Mouse (Mus musculus): ENCODE results near the gene Adi1. TPM values are rescaled to one million over a fixed set of nuclear protein-coding genes. Genes with fewer than 3 reads are reported as not detected.

Gene Adi1
- polyA plus RNA-seq, 1 experiment: 9.3 TPM

DNA sequence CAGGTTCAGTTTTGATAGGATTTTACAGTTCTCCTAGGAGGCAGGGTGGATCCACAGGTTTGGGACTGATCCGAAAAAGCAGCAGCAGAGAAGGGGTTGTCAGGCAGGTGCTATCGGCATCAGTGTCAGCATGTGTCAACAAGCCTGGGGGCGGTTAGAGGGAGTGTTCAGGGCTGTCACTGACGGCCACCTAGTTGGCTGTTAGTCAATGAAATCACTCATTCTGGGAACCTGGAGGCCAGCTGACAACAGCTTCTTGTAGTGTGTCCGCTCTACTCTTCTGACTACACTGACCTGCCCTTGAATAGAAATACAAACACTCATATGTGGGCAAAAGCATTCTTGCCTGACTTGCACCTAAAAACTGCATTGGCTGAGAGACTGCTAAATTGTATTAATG lies 24.1 kb downstream of the Adi1 start:
- WGBS: 84% methylated on average over 5 of the region's 5 CpGs
- H3K4me1 ChIP-seq (ENCODE audit: control insufficient read depth, insufficient read depth, low read length): no peaks in the 10 kb centered on the region
- TF ChIP-seq POLR2A (IDR thresholded peaks at IDR 0.05; ENCODE audit: borderline replicate concordance, control insufficient read depth, low read depth, low read length) (no peak), CTCF (IDR thresholded peaks at IDR 0.05; ENCODE audit: control insufficient read depth, insufficient read depth, low read length) (no peak)
- H3K27ac ChIP-seq (ENCODE audit: control insufficient read depth, insufficient read depth, low read depth, low read length, poor library complexity): no peak overlapping the region
- no peak overlapping the region for H3K4me3 ChIP-seq (replicated peaks; ENCODE audit: control insufficient read depth, low read depth, low read length)

DNA sequence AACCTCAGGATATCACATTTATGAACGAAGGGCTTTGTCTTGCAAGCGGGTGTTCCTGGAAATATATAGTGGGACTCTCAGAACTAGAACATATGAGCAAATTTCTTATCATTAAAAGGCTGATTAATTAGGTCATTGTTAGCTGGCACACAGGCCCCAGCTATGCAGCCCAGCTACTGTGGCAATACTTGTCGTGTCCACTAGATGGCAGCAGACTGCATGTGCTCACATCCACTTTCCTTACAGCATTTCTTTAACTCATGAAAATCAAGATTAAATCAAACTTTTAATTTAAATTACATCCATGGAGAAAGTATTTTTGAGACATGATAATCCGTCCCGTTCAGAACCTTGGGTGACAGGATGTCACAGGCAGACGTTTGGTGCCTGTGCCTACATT lies 24.6 kb downstream of the Adi1 start:
- Histone ChIP-seq H3K4me1 (ENCODE audit: control insufficient read depth, insufficient read depth, low read length) (no peaks in the 10 kb centered on the region), H3K4me3 (replicated peaks; ENCODE audit: control insufficient read depth, low read depth, low read length) (no peak overlapping the region), H3K27ac (ENCODE audit: control insufficient read depth, insufficient read depth, low read depth, low read length, poor library complexity) (no peak overlapping the region)
- WGBS: 39% methylated on average over 6 of the region's 6 CpGs
- TF ChIP-seq POLR2A (IDR thresholded peaks at IDR 0.05; ENCODE audit: borderline replicate concordance, control insufficient read depth, low read depth, low read length) (no peak), CTCF (IDR thresholded peaks at IDR 0.05; ENCODE audit: control insufficient read depth, insufficient read depth, low read length) (peak; percentile 88)

DNA sequence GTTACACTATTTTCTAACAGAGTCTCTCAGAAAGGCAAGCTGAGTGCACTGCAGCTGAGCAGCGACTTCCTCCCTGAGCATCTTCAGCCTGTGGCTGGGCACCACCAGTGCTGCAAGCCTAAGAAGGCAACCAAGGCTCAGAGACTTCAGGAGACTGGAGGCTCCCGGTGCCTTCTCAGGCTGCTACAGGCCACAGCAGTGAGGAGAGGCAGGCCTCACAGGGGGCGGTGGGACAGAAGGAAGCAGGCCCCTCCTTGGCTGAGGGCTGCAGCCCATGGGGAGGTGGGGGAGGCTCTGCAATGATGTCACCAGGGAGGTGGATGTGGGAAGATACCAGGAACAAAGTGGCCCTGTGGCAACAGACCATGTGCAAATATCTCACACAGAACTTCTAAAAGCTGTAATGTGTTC lies 25.1 kb downstream of the Adi1 start:
- Histone ChIP-seq H3K27ac (ENCODE audit: control insufficient read depth, insufficient read depth, low read depth, low read length, poor library complexity) (no peak overlapping the region), H3K4me3 (replicated peaks; ENCODE audit: control insufficient read depth, low read depth, low read length) (no peak overlapping the region), H3K4me1 (ENCODE audit: control insufficient read depth, insufficient read depth, low read length) (no peaks in the 10 kb centered on the region)
- peak; percentile 10; the same call in 1 of the 2 replicates for TF ChIP-seq CTCF (IDR thresholded peaks at IDR 0.05; ENCODE audit: control insufficient read depth, insufficient read depth, low read length)
- no peak for TF ChIP-seq POLR2A (IDR thresholded peaks at IDR 0.05; ENCODE audit: borderline replicate concordance, control insufficient read depth, low read depth, low read length)
- WGBS: 62% methylated on average over 3 of the region's 3 CpGs

DNA sequence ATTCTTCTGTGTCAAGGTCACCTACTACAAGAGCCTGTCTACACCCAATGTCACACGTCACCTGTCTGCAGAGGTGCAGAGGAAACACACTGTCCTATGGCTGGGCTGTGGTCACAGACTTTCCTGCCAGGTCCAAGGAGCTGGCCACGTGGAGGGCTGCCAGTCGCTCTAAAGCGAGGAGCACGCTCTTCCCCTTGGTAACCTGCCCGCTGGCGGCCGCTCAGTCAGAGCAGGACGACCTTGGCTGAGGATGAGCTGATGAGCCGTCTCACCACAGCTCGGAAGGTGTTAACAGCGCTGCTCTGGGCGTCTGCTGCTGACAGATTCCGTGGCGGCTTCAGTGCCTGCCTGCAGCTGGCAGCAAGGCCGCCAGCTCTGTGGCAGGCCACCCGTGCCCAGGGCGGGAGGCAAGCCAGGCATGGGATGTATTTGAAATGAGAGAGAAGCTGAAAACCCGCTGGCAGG lies 25.6 kb downstream of the Adi1 start:
- Histone ChIP-seq H3K27ac (ENCODE audit: control insufficient read depth, insufficient read depth, low read depth, low read length, poor library complexity) (no peak overlapping the region), H3K4me3 (replicated peaks; ENCODE audit: control insufficient read depth, low read depth, low read length) (no peak overlapping the region), H3K4me1 (ENCODE audit: control insufficient read depth, insufficient read depth, low read length) (no peaks in the 10 kb centered on the region)
- 82% methylated on average over 19 of the region's 19 CpGs for WGBS
- TF ChIP-seq CTCF (IDR thresholded peaks at IDR 0.05; ENCODE audit: control insufficient read depth, insufficient read depth, low read length) (no peak), POLR2A (IDR thresholded peaks at IDR 0.05; ENCODE audit: borderline replicate concordance, control insufficient read depth, low read depth, low read length) (no peak)

DNA sequence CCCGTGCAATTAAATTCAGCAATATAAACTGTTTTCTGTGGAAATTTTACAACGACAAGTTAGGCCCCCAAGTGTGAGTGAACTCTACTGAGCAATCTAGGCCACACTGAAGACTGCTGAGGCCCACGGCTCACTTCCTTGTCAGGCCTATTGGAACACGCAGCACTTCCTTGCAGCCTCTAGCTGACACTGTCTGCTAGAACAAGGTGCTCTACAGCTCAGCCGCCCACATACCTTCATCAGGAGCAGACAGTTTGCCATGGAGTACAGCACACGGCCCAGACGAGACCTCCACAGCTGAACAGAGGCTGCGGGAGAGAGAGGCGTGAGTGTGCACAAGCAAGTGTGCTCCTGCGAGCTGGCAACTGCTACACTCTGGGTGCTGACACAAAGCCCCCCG lies 26.3 kb downstream of the Adi1 start:
- H3K4me1 ChIP-seq (ENCODE audit: control insufficient read depth, insufficient read depth, low read length): no peaks in the 10 kb centered on the region
- TF ChIP-seq CTCF (IDR thresholded peaks at IDR 0.05; ENCODE audit: control insufficient read depth, insufficient read depth, low read length): no peak
- no peak for TF ChIP-seq POLR2A (IDR thresholded peaks at IDR 0.05; ENCODE audit: borderline replicate concordance, control insufficient read depth, low read depth, low read length)
- no peak overlapping the region for H3K27ac ChIP-seq (ENCODE audit: control insufficient read depth, insufficient read depth, low read depth, low read length, poor library complexity)
- WGBS: 88% methylated on average over 11 of the region's 11 CpGs
- no peak overlapping the region for H3K4me3 ChIP-seq (replicated peaks; ENCODE audit: control insufficient read depth, low read depth, low read length)

DNA sequence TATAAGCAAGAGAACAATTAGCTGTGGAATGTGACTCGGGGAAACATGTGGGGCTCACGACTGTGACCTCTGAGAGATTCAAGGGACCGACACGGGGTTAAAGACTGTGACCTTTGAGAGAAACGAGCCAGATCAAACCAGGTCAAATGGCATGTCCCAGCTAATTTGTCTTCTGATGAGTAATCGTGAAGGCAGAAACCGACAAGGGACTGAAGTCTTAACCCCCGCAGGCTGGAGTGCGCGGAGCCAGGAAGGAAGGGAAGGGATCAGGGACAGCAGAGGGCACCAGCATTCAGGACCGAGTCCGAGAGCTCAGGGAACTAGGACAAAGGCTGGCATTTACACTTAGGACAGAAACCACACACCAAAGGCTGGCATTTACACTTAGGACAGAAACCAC lies 29.4 kb downstream of the Adi1 start:
- WGBS: 83% methylated on average over 12 of the region's 12 CpGs
- Histone ChIP-seq H3K27ac (ENCODE audit: control insufficient read depth, insufficient read depth, low read depth, low read length, poor library complexity) (no peak overlapping the region), H3K4me1 (ENCODE audit: control insufficient read depth, insufficient read depth, low read length) (no peaks in the 10 kb centered on the region), H3K4me3 (replicated peaks; ENCODE audit: control insufficient read depth, low read depth, low read length) (no peak overlapping the region)
- TF ChIP-seq CTCF (IDR thresholded peaks at IDR 0.05; ENCODE audit: control insufficient read depth, insufficient read depth, low read length) (no peak), POLR2A (IDR thresholded peaks at IDR 0.05; ENCODE audit: borderline replicate concordance, control insufficient read depth, low read depth, low read length) (no peak)

DNA sequence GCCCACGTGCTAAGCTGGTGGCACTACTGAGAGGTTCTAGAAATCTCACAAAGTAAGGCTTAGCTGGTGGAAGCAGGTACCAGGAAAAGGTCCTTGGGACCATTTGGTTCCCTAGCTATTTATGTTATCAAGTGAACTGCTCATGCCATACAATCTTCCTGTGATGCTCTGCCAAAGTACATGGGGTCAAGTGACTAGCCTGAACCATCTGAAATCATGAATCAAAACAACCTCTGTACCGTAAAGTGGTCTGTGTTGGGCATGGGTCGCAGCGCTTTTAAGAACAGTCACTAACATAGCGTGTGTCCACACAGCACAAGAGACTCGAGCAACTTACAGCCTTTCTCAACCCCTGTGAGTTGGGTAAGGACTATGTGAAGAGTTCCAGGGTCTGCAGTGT lies 30.2 kb downstream of the Adi1 start:
- Histone ChIP-seq H3K27ac (ENCODE audit: control insufficient read depth, insufficient read depth, low read depth, low read length, poor library complexity) (no peak overlapping the region), H3K4me1 (ENCODE audit: control insufficient read depth, insufficient read depth, low read length) (no peaks in the 10 kb centered on the region), H3K4me3 (replicated peaks; ENCODE audit: control insufficient read depth, low read depth, low read length) (no peak overlapping the region)
- 87% methylated on average over 6 of the region's 6 CpGs for WGBS
- TF ChIP-seq CTCF (IDR thresholded peaks at IDR 0.05; ENCODE audit: control insufficient read depth, insufficient read depth, low read length) (no peak), POLR2A (IDR thresholded peaks at IDR 0.05; ENCODE audit: borderline replicate concordance, control insufficient read depth, low read depth, low read length) (no peak)

DNA sequence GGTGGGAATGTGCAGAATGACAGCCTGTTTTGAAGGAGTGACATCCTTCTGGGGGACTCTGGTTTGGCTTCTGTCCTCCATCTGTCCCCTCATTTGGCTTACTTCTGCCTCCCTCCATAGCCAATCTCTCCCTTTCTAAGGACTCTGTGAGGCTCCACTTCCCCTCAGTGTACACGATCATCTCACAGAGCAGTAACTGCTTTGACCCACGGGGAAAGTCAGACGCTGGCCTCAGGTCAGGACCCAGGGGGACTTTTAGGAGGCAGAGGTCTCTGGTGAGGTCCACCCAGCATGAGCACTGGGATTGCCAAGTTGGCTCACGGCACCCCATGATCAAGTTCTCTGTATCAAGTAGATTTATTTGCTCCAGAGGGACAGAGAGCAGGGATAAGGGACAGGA lies 33.1 kb downstream of the Adi1 start:
- 85% methylated on average over 4 of the region's 4 CpGs for WGBS

DNA sequence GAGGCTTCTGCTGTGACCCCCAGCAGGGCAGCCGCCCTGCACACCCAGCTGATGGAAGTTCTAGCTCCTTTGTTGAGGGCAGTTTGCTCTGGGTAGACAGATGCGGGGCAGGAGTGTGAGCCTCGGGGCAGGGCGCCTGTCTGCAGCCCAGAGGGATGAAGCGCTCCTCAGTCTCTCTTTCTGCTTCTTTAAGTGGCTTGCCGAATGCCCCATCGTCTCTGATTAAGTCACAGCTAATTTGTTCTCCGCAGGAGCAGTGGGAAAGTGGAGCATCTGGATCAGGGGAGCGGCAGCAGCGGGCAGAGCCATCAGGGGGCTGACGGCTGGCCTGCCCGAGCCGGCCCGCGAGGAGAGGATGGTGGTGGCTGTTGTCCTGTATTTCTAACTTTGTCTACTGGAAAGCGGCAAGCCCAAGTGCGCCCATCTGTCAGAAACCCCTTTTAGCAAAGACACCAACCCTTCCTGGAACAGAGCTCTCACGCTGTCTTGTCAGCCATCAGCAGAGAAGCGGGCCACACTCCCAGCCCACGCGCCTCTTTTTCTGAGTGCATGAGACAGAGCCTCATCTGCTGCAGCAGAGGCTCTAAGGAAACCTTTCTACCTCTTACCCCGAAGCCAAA lies 35.6 kb downstream of the Adi1 start:
- TF ChIP-seq CTCF (IDR thresholded peaks at IDR 0.05; ENCODE audit: control insufficient read depth, insufficient read depth, low read length) (no peak), POLR2A (IDR thresholded peaks at IDR 0.05; ENCODE audit: borderline replicate concordance, control insufficient read depth, low read depth, low read length) (no peak)
- Histone ChIP-seq H3K4me1 (ENCODE audit: control insufficient read depth, insufficient read depth, low read length) (no peaks in the 10 kb centered on the region), H3K4me3 (replicated peaks; ENCODE audit: control insufficient read depth, low read depth, low read length) (no peak overlapping the region), H3K27ac (ENCODE audit: control insufficient read depth, insufficient read depth, low read depth, low read length, poor library complexity) (no peak overlapping the region)
- 90% methylated on average over 22 of the region's 22 CpGs for WGBS

More for the DNA sequence above, 33.1 kb downstream of the Adi1 start:
- H3K4me3 ChIP-seq (replicated peaks; ENCODE audit: control insufficient read depth, low read depth, low read length): no peak overlapping the region
- H3K4me1 ChIP-seq (ENCODE audit: control insufficient read depth, insufficient read depth, low read length): no peaks in the 10 kb centered on the region
- no peak overlapping the region for H3K27ac ChIP-seq (ENCODE audit: control insufficient read depth, insufficient read depth, low read depth, low read length, poor library complexity)
- TF ChIP-seq POLR2A (IDR thresholded peaks at IDR 0.05; ENCODE audit: borderline replicate concordance, control insufficient read depth, low read depth, low read length): no peak
- TF ChIP-seq CTCF (IDR thresholded peaks at IDR 0.05; ENCODE audit: control insufficient read depth, insufficient read depth, low read length): no peak

All from bone marrow, adult 2 months (tissue).